Mouse (Mus musculus) urinary bladder, postnatal 0 days (tissue): Measurements from ENCODE around the gene Pcdh11x. TPM values are rescaled to one million over a fixed set of nuclear protein-coding genes. Genes with fewer than 3 reads are reported as not detected.

Experiments
- polyA plus RNA-seq: library from polyadenylated mRNA; unstranded; fragments of >200 nt; fragmentation: Nextera tagmentation; extraction: Ambion mirVana; gene quantifications from 2 replicates; pipeline ENCODE4 v1.2.1, GENCODE M21; 2015

Pcdh11x gene
- 3.4 and 3.6 TPM in 2 replicates for polyA plus RNA-seq

GRCm38 (mm10) chrX:120290011-120290899 lies at the start of gene Pcdh11x:
Gene Pcdh11x, plus strand, starts transcription at chrX:120290259.

GRCm38 (mm10) chrX:120312995-120313394 lies 22.9 kb downstream of the Pcdh11x start, which contains the start of gene H2afb3:
Gene H2afb3, minus strand, starts transcription at chrX:120313095.

Other genes starting within 250 kb of the Pcdh11x start
- not detected in 2 replicates for gene H2afb3, start 22.8 kb downstream of the Pcdh11x start, polyA plus RNA-seq